Mouse (Mus musculus) hindbrain, embryonic 14.5 days (tissue): ENCODE measurements around the gene Pigc. TPM values are rescaled to one million over a fixed set of nuclear protein-coding genes. Genes with fewer than 3 reads are reported as not detected.
A peak's percentile ranks its signal among the peaks of the same experiment; 100 is the strongest.

Experiments used
- ATAC-seq: fragments of 200-750 bp; cut with Nextera tagmentation; 2 replicates; pipeline ENCODE4 v1.8.0; 2017; ENCODE audit warnings: moderate number of reproducible peaks, mild to moderate bottlenecking, moderate TSS enrichment, moderate library complexity; ENCODE audit not compliant: low FRiP score
- DNase-seq: peaks from one replicate; pipeline ENCODE4 v3.0.0-alpha.2; 2015; ENCODE audit warnings: low spot score
- H3K27ac ChIP-seq: fragments of 300-500 bp; sonication (generic); 2 replicates; pipeline ENCODE4 v1.5.1; 2014; ENCODE audit warnings: mild to moderate bottlenecking, moderate library complexity
- H3K27me3 ChIP-seq: fragments of 300-500 bp; sonication (generic); 2 replicates; pipeline ENCODE4 v1.6.1; 2014; ENCODE audit warnings: mild to moderate bottlenecking, low read length, mixed read lengths; ENCODE audit not compliant: control insufficient read depth, insufficient read depth
- H3K36me3 ChIP-seq: fragments of 300-500 bp; sonication (generic); replicated peaks from 2 replicates; pipeline ENCODE4 v1.6.1; 2014; ENCODE audit not compliant: control insufficient read depth, insufficient read depth
- H3K4me1 ChIP-seq: fragments of 300-500 bp; sonication (generic); replicated peaks from 2 replicates; pipeline ENCODE4 v1.6.1; 2014; ENCODE audit warnings: antibody characterized with exemption, low read length, mixed read lengths; ENCODE audit not compliant: control insufficient read depth, insufficient read depth
- H3K4me2 ChIP-seq: fragments of 300-500 bp; sonication (generic); replicated peaks from 2 replicates; pipeline ENCODE4 v1.6.1; 2014; ENCODE audit warnings: mild to moderate bottlenecking, moderate library complexity
- H3K4me3 ChIP-seq: fragments of 300-500 bp; sonication (generic); replicated peaks from 2 replicates; pipeline ENCODE4 v1.5.1; 2014; ENCODE audit warnings: mild to moderate bottlenecking, low read length
- H3K9ac ChIP-seq: fragments of 300-500 bp; sonication (generic); 2 replicates; pipeline ENCODE4 v1.6.1; 2014
- H3K9me3 ChIP-seq: fragments of 300-500 bp; sonication (generic); 2 replicates; pipeline ENCODE4 v1.6.1; 2016; ENCODE audit warnings: low read length; ENCODE audit not compliant: control insufficient read depth
- WGBS: fragments of 180-500 bp; shearing (Covaris S2); extraction: QIAGEN DNeasy Blood & Tissue Kit; methylation state at CpG from one replicate; pipeline ENCODE4 v1.1.7; 2014; 5-methylcytosine and 5-hydroxymethylcytosine counted together
- polyA plus RNA-seq: library from polyadenylated mRNA; unstranded; fragments of >200 nt; fragmentation: Nextera tagmentation; extraction: Ambion mirVana; gene quantifications from 2 replicates; pipeline ENCODE4 v1.2.1, GENCODE M21; 2014

Gene Pigc
- polyA plus RNA-seq, 1 experiment from 2014 or later, result 34.5 TPM

DNA sequence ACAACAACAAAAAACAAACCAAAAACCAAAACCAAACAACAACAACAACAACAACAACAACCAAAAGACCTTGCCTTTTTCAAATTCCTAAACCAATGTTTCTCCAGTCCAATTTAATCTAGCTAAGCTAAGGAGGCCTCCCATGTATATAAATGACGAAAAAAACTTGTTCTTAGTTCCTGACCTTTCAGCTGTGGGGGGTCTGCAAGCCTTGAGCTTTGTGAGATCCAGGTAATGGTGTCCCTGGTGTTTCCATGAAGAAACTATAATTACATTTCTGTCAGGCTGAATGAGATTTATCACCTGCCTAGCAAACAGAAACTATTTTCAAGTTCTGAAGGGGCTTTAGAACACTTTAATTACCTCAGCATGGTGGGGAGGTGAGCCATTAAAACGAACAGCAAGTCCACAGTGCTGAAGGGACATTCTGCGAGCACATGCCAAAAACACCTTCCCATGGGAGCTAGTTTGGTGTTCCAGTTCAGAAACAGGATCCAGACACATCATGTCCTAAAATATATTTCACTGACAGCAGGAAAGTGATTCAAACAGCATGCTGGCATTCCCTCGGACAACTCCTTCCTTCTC is 15.1 kb downstream of the Pigc start:
- ATAC-seq (no peak), DNase-seq (no peak)
- Histone ChIP-seq H3K4me1 (no peaks in the 10 kb centered on the region), H3K27ac (no peak overlapping the region), H3K27me3 (no peaks in the 10 kb centered on the region), H3K9me3 (no peaks in the 10 kb centered on the region), H3K36me3 (no peaks in the 10 kb centered on the region), H3K4me3 (no peak overlapping the region), H3K4me2 (no peak overlapping the region), H3K9ac (no peak overlapping the region)
- WGBS, result 39% methylated on average over 4 of the region's 4 CpGs

DNA sequence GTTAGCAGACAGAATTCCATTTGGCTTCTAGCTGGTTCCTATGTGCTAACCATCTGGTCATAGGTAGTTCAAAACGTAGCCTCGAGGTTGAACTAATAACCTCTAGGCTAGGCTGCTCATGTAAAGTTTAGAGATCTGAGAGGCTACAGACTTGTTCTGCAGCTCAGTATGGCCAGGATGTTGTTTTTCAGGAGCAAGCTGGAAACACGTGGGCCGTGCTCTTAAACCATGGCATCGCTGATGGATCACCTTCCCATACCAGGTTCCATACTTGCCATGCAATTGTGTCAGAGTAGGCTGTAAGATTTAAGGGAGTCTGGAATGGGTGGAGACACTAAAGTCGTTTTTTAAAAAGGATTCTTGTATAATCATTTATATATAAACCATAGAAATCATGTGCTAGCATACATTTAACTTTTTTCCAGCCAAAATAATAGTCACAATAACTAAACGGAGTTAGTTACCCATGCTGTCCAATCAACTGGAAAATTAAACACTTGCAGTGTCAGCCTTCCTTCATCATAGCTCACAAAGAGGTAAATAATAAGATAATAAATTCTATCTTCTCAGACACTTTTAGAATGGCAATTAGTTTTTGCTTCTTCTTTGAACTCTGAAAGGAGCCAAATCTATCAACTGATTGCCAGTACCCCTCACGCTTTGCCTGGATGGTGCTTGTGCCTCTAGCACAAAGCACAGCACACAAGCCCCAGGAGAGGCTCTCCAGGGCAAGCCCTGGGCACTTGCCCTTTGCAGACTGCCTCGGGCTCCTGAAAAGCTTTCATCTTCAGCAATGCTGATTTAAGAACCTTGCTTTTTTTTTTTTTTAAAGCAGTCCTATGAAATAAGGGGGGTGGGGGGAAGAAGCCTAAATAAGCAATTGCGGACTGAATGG is 21.9 kb downstream of the Pigc start:
- WGBS, result 64% methylated on average over 10 of the region's 10 CpGs
- H3K27me3 ChIP-seq, result no peaks in the 10 kb centered on the region
- no peak overlapping the region for H3K27ac ChIP-seq
- H3K4me2 ChIP-seq, result no peak overlapping the region
- no peak overlapping the region for H3K9ac ChIP-seq
- ATAC-seq (no peak), DNase-seq (no peak)
- no peaks in the 10 kb centered on the region for H3K9me3 ChIP-seq
- H3K4me3 ChIP-seq, result no peak overlapping the region
- H3K36me3 ChIP-seq, result no peaks in the 10 kb centered on the region
- H3K4me1 ChIP-seq, result no peaks in the 10 kb centered on the region

DNA sequence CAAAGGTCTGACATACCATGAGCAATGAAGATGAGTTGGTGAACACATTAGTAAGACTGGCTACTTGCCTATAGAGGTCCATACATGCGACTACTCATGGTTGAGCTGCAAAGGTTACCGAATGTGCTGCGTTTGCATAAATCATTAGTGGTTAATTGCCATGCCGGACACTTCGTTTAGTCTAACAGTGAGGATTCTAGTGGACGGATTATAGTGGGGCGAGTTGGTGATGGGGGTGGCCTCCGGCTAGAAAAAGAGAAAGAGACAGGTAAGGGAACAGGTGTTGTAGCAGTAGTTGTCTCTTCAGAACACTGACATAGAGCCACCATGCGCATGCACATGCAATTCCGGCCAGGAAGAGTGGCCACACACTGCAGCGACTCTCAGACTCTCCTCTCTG is 22.9 kb downstream of the Pigc start:
- DNase-seq (no peak), ATAC-seq (no peak)
- Histone ChIP-seq H3K4me2 (no peak overlapping the region), H3K4me1 (no peaks in the 10 kb centered on the region), H3K27ac (no peak overlapping the region), H3K36me3 (no peaks in the 10 kb centered on the region), H3K4me3 (no peak overlapping the region), H3K9ac (no peak overlapping the region), H3K27me3 (no peaks in the 10 kb centered on the region), H3K9me3 (no peaks in the 10 kb centered on the region)
- 93% methylated on average over 11 of the region's 11 CpGs for WGBS

DNA sequence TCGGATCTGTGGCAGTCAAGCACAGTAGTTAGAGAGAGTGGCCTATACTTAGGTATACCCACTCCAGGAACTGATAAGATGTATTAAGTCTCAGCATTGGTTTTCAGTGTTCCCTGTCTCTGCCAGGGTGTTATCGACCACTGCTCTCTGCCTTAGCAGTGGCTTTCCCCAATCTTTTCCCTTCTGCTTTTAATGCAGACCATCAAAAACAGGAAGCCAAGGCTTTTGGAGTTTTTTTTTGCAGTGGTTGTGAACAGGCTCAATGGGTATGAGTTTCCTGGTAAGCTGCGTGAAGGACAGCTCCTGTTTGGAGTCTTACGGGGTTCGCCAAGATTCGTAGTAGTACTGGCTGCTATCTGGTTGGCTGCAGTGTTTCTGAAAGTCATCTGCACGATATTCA is 23.4 kb downstream of the Pigc start:
- ATAC-seq, result no peak

DNA sequence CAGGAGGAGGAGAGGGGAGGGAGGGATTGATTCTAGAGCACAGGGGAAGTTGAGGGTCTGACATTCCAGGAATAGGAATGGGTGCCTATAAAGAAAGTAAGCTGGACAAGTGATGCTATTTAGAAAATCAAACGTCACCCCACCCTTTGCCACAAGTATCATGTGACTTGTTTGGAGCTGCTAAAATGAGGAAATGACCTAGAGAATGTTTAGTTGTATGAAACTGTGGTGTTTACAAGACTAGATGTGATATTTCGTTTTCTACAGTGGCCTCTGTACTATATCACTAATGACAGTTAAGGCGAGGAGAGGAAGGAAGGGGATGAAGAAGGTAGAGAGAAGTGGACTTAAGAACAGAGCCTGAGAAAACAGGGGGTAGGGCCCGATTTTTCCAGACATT is 29.8 kb downstream of the Pigc start:
- DNase-seq (no peak), ATAC-seq (no peak)
- H3K27me3 ChIP-seq, result no peaks in the 10 kb centered on the region
- H3K4me3 ChIP-seq, result no peak overlapping the region
- H3K9ac ChIP-seq, result no peak overlapping the region
- H3K36me3 ChIP-seq, result no peaks in the 10 kb centered on the region
- WGBS, result 77% methylated on average over 4 of the region's 4 CpGs
- H3K4me1 ChIP-seq, result no peaks in the 10 kb centered on the region; the same call in 1 of the 2 replicates
- H3K9me3 ChIP-seq, result no peaks in the 10 kb centered on the region
- no peak overlapping the region for H3K27ac ChIP-seq
- no peak overlapping the region for H3K4me2 ChIP-seq

More for the DNA sequence above, 23.4 kb downstream of the Pigc start:
- Histone ChIP-seq H3K4me2 (no peak overlapping the region), H3K9ac (no peak overlapping the region), H3K27me3 (no peaks in the 10 kb centered on the region), H3K9me3 (no peaks in the 10 kb centered on the region), H3K36me3 (no peaks in the 10 kb centered on the region), H3K4me3 (no peak overlapping the region), H3K4me1 (no peaks in the 10 kb centered on the region), H3K27ac (no peak overlapping the region)
- no peak for DNase-seq
- 93% methylated on average over 7 of the region's 7 CpGs for WGBS

DNA sequence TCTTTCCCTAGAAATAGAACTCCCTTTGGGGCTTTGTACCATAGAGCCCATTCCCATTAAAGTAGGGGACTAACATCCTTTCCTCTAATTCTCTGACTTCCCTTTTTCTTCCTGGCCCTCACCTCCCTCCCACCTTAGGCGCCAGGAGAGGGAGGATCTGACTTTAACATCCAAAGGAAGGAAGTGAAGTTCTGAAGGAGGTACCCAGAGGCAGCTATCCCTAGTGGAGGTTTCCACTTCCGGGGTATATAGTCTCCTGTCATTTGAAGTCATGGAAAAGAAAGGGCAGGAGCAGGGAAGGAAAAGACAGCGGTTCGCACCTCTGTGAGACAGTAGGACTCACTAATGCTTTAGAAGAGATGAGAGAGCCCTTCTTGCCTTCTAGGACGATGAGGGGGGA is 30.4 kb downstream of the Pigc start:
- DNase-seq (no peak), ATAC-seq (no peak)
- Histone ChIP-seq H3K36me3 (no peaks in the 10 kb centered on the region), H3K4me1 (peaks cover 3% of the 10 kb centered on the region), H3K9ac (peak overlapping the region; percentile 42), H3K9me3 (no peaks in the 10 kb centered on the region), H3K4me3 (no peak overlapping the region), H3K4me2 (no peak overlapping the region), H3K27ac (peak overlapping the region; percentile 29), H3K27me3 (no peaks in the 10 kb centered on the region)
- WGBS, result 50% methylated on average over 5 of the region's 5 CpGs

DNA sequence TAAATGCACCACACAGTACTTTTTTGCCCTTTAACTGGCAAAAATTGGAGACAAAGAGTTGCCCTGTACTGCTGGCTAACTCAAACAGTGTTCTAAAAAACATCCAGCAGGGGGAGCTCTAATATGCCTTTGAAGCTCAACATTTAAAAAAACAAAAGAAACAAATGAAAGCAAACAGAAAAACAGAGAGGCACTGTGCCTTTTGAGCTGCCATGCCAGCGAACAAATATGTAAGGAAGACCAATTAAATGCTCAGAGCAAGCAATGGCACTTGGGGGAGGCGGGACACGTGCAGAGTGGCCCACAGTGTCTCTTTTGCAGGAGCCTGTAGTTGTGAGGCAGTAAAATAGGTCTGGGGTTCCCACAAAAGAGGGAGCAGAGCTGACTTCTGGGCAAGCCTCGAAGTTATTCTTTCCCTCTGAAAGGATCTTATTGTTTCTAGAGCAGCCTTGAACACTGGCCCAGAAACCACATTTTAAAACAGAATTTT is 30.9 kb downstream of the Pigc start:
- peak overlapping the region; percentile 29 for H3K27ac ChIP-seq
- H3K9ac ChIP-seq, result peak overlapping the region; percentile 42; the same call in 1 of the 2 replicates
- H3K4me1 ChIP-seq, result peaks cover 8% of the 10 kb centered on the region
- no peaks in the 10 kb centered on the region for H3K9me3 ChIP-seq
- ATAC-seq (peak; percentile 92), DNase-seq (peak; percentile 91)
- no peaks in the 10 kb centered on the region for H3K27me3 ChIP-seq
- H3K36me3 ChIP-seq, result no peaks in the 10 kb centered on the region
- WGBS, result 0% methylated on average over 4 of the region's 4 CpGs
- H3K4me3 ChIP-seq, result no peak overlapping the region
- peak overlapping the region; percentile 27 for H3K4me2 ChIP-seq

DNA sequence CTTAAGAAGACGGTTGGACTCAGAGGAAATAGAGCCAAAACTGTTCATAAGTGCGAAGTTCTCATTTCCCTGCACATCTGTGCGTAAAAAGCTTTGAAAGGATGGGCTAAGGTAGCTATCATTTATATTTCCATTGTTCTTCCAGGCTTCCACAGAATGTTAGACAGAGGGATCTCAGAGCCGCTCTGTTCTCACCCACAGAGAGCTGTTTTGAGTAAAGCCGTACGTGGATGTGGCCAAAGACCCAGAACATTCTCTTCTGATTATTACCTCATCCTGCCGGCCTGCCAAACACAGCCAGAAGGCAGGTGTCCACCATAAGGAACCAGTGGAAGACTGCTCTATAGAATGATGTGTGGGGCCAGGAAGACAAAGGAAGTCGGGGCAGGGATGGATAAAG is 32.3 kb downstream of the Pigc start:
- Histone ChIP-seq H3K9ac (no peak overlapping the region), H3K36me3 (no peaks in the 10 kb centered on the region), H3K4me3 (no peak overlapping the region), H3K4me1 (peaks cover 15% of the 10 kb centered on the region), H3K9me3 (no peaks in the 10 kb centered on the region), H3K27ac (no peak overlapping the region), H3K27me3 (no peaks in the 10 kb centered on the region), H3K4me2 (no peak overlapping the region)
- DNase-seq (no peak), ATAC-seq (no peak)
- WGBS, result 66% methylated on average over 8 of the region's 8 CpGs

DNA sequence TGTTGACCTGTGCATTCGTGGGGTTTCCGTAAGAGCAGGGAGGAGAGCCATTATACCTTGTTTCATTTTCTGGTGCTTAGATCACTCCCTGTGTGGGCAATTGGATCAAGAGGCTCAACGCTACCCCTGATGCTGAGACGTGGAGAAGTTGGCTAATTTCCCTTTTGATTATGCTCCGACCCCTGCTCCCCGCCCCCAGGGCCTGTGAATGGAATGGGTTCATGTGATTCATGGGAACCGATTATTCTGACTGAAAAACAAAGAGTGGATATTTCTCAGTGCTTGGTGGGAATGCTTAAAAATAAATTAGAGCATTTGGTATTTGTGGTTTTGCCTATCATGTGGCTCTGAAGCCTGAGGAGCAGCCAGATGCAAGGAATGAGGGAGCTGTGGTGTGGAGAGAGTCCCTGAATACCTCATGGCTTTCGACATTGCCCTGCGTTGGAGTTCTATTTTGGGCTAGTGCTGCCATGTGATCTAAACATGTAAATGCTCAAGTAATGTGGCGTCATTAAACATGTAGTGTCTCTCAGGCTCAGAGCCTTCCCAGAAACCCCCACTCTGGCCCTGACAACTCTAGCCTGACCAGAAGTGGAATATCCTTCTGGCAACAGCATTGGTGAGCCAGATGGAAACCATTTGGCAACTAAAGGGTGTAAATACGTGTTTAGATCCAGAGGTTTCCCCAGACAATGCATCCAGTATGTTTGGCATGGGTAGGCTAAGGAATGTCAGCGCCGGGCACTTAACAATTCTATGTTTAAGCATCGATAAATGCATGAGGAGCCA is 34.9 kb downstream of the Pigc start:
- Histone ChIP-seq H3K4me3 (no peak overlapping the region), H3K27me3 (no peaks in the 10 kb centered on the region), H3K27ac (no peak overlapping the region), H3K9ac (0 out of 2 replicates have a peak overlapping the region, but pooled peaks have one; percentile 10), H3K4me1 (peaks cover 15% of the 10 kb centered on the region), H3K9me3 (no peaks in the 10 kb centered on the region), H3K4me2 (no peak overlapping the region), H3K36me3 (no peaks in the 10 kb centered on the region)
- no peak for ATAC-seq
- WGBS, result 54% methylated on average over 14 of the region's 14 CpGs
- no peak for DNase-seq
